Mouse (Mus musculus): ENCODE measurements around the gene Galk2. TPM values are rescaled to one million over a fixed set of nuclear protein-coding genes. Genes with fewer than 3 reads are reported as not detected.

Galk2 gene
- polyA plus RNA-seq, 1 experiment, result 20.5 TPM

GRCm38 (mm10) chr2:125973207-125973606 is 114.3 kb downstream of the Galk2 start:
- no peak for TF ChIP-seq CTCF (IDR thresholded peaks at IDR 0.05; ENCODE audit: extremely low read depth, insufficient read depth, low read length)
- TF ChIP-seq POLR2A (IDR thresholded peaks at IDR 0.05; ENCODE audit: extremely low read depth, insufficient read depth, low read length), result no peak
- Histone ChIP-seq H3K27ac (ENCODE audit: insufficient read depth, low read length) (no peak overlapping the region), H3K4me3 (ENCODE audit: insufficient read depth, low read length) (no peak overlapping the region), H3K4me1 (ENCODE audit: control insufficient read depth, insufficient read depth, low read length) (no peaks in the 10 kb centered on the region)

- no peak overlapping the region for H3K27ac ChIP-seq (ENCODE audit: insufficient read depth, low read length)
- no peak overlapping the region for H3K4me3 ChIP-seq (ENCODE audit: insufficient read depth, low read length)
- TF ChIP-seq POLR2A (IDR thresholded peaks at IDR 0.05; ENCODE audit: extremely low read depth, insufficient read depth, low read length) (no peak), CTCF (IDR thresholded peaks at IDR 0.05; ENCODE audit: extremely low read depth, insufficient read depth, low read length) (no peak)
- no peaks in the 10 kb centered on the region for H3K4me1 ChIP-seq (ENCODE audit: control insufficient read depth, insufficient read depth, low read length)
Measured at GRCm38 (mm10) chr2:125975206-125975605, 116.3 kb downstream of the Galk2 start.

GRCm38 (mm10) chr2:125975808-125976345 is 117.0 kb downstream of the Galk2 start:
- H3K4me3 ChIP-seq (ENCODE audit: insufficient read depth, low read length), result no peak overlapping the region
- no peak overlapping the region for H3K27ac ChIP-seq (ENCODE audit: insufficient read depth, low read length)
- TF ChIP-seq CTCF (IDR thresholded peaks at IDR 0.05; ENCODE audit: extremely low read depth, insufficient read depth, low read length) (no peak), POLR2A (IDR thresholded peaks at IDR 0.05; ENCODE audit: extremely low read depth, insufficient read depth, low read length) (no peak)
- H3K4me1 ChIP-seq (ENCODE audit: control insufficient read depth, insufficient read depth, low read length), result no peaks in the 10 kb centered on the region

- Histone ChIP-seq H3K4me3 (ENCODE audit: insufficient read depth, low read length) (no peak overlapping the region), H3K4me1 (ENCODE audit: control insufficient read depth, insufficient read depth, low read length) (no peaks in the 10 kb centered on the region), H3K27ac (ENCODE audit: insufficient read depth, low read length) (no peak overlapping the region)
- TF ChIP-seq POLR2A (IDR thresholded peaks at IDR 0.05; ENCODE audit: extremely low read depth, insufficient read depth, low read length), result no peak
- no peak for TF ChIP-seq CTCF (IDR thresholded peaks at IDR 0.05; ENCODE audit: extremely low read depth, insufficient read depth, low read length)
Measured at GRCm38 (mm10) chr2:126002291-126002690, 143.4 kb downstream of the Galk2 start.

GRCm38 (mm10) chr2:126006088-126006487 is 147.2 kb downstream of the Galk2 start:
- Histone ChIP-seq H3K4me3 (ENCODE audit: insufficient read depth, low read length) (no peak overlapping the region), H3K27ac (ENCODE audit: insufficient read depth, low read length) (no peak overlapping the region), H3K4me1 (ENCODE audit: control insufficient read depth, insufficient read depth, low read length) (no peaks in the 10 kb centered on the region)
- TF ChIP-seq CTCF (IDR thresholded peaks at IDR 0.05; ENCODE audit: extremely low read depth, insufficient read depth, low read length) (peak; percentile 59), POLR2A (IDR thresholded peaks at IDR 0.05; ENCODE audit: extremely low read depth, insufficient read depth, low read length) (no peak)

- no peaks in the 10 kb centered on the region for H3K4me1 ChIP-seq (ENCODE audit: control insufficient read depth, insufficient read depth, low read length)
- H3K4me3 ChIP-seq (ENCODE audit: insufficient read depth, low read length), result no peak overlapping the region
- no peak for TF ChIP-seq POLR2A (IDR thresholded peaks at IDR 0.05; ENCODE audit: extremely low read depth, insufficient read depth, low read length)
- TF ChIP-seq CTCF (IDR thresholded peaks at IDR 0.05; ENCODE audit: extremely low read depth, insufficient read depth, low read length), result no peak
- no peak overlapping the region for H3K27ac ChIP-seq (ENCODE audit: insufficient read depth, low read length)
Measured at GRCm38 (mm10) chr2:126006742-126007141, 147.8 kb downstream of the Galk2 start.

GRCm38 (mm10) chr2:126014989-126015710 is 156.2 kb downstream of the Galk2 start:
- Histone ChIP-seq H3K27ac (ENCODE audit: insufficient read depth, low read length) (no peak overlapping the region), H3K4me3 (ENCODE audit: insufficient read depth, low read length) (no peak overlapping the region), H3K4me1 (ENCODE audit: control insufficient read depth, insufficient read depth, low read length) (no peaks in the 10 kb centered on the region)
- TF ChIP-seq CTCF (IDR thresholded peaks at IDR 0.05; ENCODE audit: extremely low read depth, insufficient read depth, low read length), result no peak
- no peak for TF ChIP-seq POLR2A (IDR thresholded peaks at IDR 0.05; ENCODE audit: extremely low read depth, insufficient read depth, low read length)

- Histone ChIP-seq H3K4me3 (ENCODE audit: insufficient read depth, low read length) (no peak overlapping the region), H3K27ac (ENCODE audit: insufficient read depth, low read length) (no peak overlapping the region), H3K4me1 (ENCODE audit: control insufficient read depth, insufficient read depth, low read length) (no peaks in the 10 kb centered on the region)
- TF ChIP-seq CTCF (IDR thresholded peaks at IDR 0.05; ENCODE audit: extremely low read depth, insufficient read depth, low read length), result no peak
- no peak for TF ChIP-seq POLR2A (IDR thresholded peaks at IDR 0.05; ENCODE audit: extremely low read depth, insufficient read depth, low read length)
Measured at GRCm38 (mm10) chr2:126015763-126016473, 157.0 kb downstream of the Galk2 start.

- Histone ChIP-seq H3K27ac (ENCODE audit: insufficient read depth, low read length) (no peak overlapping the region), H3K4me3 (ENCODE audit: insufficient read depth, low read length) (no peak overlapping the region), H3K4me1 (ENCODE audit: control insufficient read depth, insufficient read depth, low read length) (no peaks in the 10 kb centered on the region; the same call in 1 of the 2 replicates)
- TF ChIP-seq CTCF (IDR thresholded peaks at IDR 0.05; ENCODE audit: extremely low read depth, insufficient read depth, low read length) (no peak), POLR2A (IDR thresholded peaks at IDR 0.05; ENCODE audit: extremely low read depth, insufficient read depth, low read length) (no peak)
Measured at GRCm38 (mm10) chr2:126031186-126031900, 172.4 kb downstream of the Galk2 start.

Data from cortical plate, adult 2 months (tissue).